Mouse (Mus musculus): Measurements from ENCODE around the gene Ddx6.
"Not testable (repeated sequence)": the region's sequence is repeated elsewhere in the genome, so short reads cannot be mapped to it uniquely, and the experiment has no call there.

The Ddx6 gene

GRCm38 (mm10) chr9:44593886-44594285 lies 10.8 kb upstream of the Ddx6 start:
- DNase-seq (ENCODE audit: low read depth, low spot score) = peak; percentile 54

GRCm38 (mm10) chr9:44594901-44595536 lies 9.7 kb upstream of the Ddx6 start:
- peak; percentile 94 for DNase-seq (ENCODE audit: low read depth, low spot score)

GRCm38 (mm10) chr9:44595537-44595930 lies 9.2 kb upstream of the Ddx6 start:
- peak; percentile 39 for DNase-seq (ENCODE audit: low read depth, low spot score)

GRCm38 (mm10) chr9:44597742-44598141 lies 7.0 kb upstream of the Ddx6 start:
- peak; percentile 30 for DNase-seq (ENCODE audit: low read depth, low spot score)

GRCm38 (mm10) chr9:44598899-44599495 lies 5.7 kb upstream of the Ddx6 start:
- DNase-seq (ENCODE audit: low read depth, low spot score) = peak; percentile 93

- DNase-seq (ENCODE audit: low read depth, low spot score) = no peak
Observed at GRCm38 (mm10) chr9:44599616-44600015, 5.1 kb upstream of the Ddx6 start.

GRCm38 (mm10) chr9:44600801-44601200 lies 3.9 kb upstream of the Ddx6 start:
- no peak for DNase-seq (ENCODE audit: low read depth, low spot score)

GRCm38 (mm10) chr9:44602766-44603165 lies 1.9 kb upstream of the Ddx6 start:
- DNase-seq (ENCODE audit: low read depth, low spot score) = no peak

- DNase-seq (ENCODE audit: low read depth, low spot score) = peak; percentile 94
Observed at GRCm38 (mm10) chr9:44603454-44604289, 1.0 kb upstream of the Ddx6 start.

GRCm38 (mm10) chr9:44604290-44604778 lies 358 bp upstream of the Ddx6 start:
- peak; percentile 62 for DNase-seq (ENCODE audit: low read depth, low spot score)

- DNase-seq (ENCODE audit: low read depth, low spot score) = peak; percentile 57
Observed at GRCm38 (mm10) chr9:44605616-44606165, 999 bp downstream of the Ddx6 start.

- no peak for DNase-seq (ENCODE audit: low read depth, low spot score)
Observed at GRCm38 (mm10) chr9:44606646-44607045, 2.0 kb downstream of the Ddx6 start.

GRCm38 (mm10) chr9:44607306-44607705 lies 2.6 kb downstream of the Ddx6 start:
- no peak for DNase-seq (ENCODE audit: low read depth, low spot score)

- peak; percentile 43 for DNase-seq (ENCODE audit: low read depth, low spot score)
Observed at GRCm38 (mm10) chr9:44610371-44610770, 5.7 kb downstream of the Ddx6 start.

- not testable (repeated sequence) for DNase-seq (ENCODE audit: low read depth, low spot score)
Observed at GRCm38 (mm10) chr9:44613081-44613480, 8.4 kb downstream of the Ddx6 start.

- no peak for DNase-seq (ENCODE audit: low read depth, low spot score)
Observed at GRCm38 (mm10) chr9:44621114-44621513, 16.4 kb downstream of the Ddx6 start.

- DNase-seq (ENCODE audit: low read depth, low spot score) = no peak
Observed at GRCm38 (mm10) chr9:44624390-44624789, 19.7 kb downstream of the Ddx6 start.

GRCm38 (mm10) chr9:44626268-44626667 lies 21.6 kb downstream of the Ddx6 start:
- DNase-seq (ENCODE audit: low read depth, low spot score) = no peak

GRCm38 (mm10) chr9:44637551-44638169 lies 33.0 kb downstream of the Ddx6 start:
- DNase-seq (ENCODE audit: low read depth, low spot score) = peak; percentile 37

GRCm38 (mm10) chr9:44638726-44639125 lies 34.0 kb downstream of the Ddx6 start:
- not testable (repeated sequence) for DNase-seq (ENCODE audit: low read depth, low spot score)

GRCm38 (mm10) chr9:44640028-44640427 lies 35.3 kb downstream of the Ddx6 start:
- DNase-seq (ENCODE audit: low read depth, low spot score) = not testable (repeated sequence)
